Mouse (Mus musculus) frontal cortex, postnatal 10 days (tissue): ENCODE results near the gene Rln3.

ENCODE experiments used
- DNase-seq, 2 experiments: peaks; one replicate each; pipeline ENCODE4 v3.0.0; 2022; ENCODE audit warnings: low spot score in 2 of 2, mixed read lengths in 1 of 2

The Rln3 gene

GRCm38 (mm10) chr8:84044900-84045299, at the start of gene Rln3:
Rln3 (minus strand) TSS chr8:84045000.
- DNase-seq = no peak

- no peak for DNase-seq
These were observed 45.8 kb upstream of the Rln3 start for GRCm38 (mm10) chr8:84090585-84090984.

- DNase-seq = no peak
These were observed 44.5 kb upstream of the Rln3 start for GRCm38 (mm10) chr8:84089277-84089676.

- DNase-seq = no peak
These were observed 43.0 kb upstream of the Rln3 start for GRCm38 (mm10) chr8:84087821-84088220.

GRCm38 (mm10) chr8:84087156-84087555, 42.4 kb upstream of the Rln3 start:
- DNase-seq = no peak

- DNase-seq = no peak
These were observed 39.7 kb upstream of the Rln3 start for GRCm38 (mm10) chr8:84084341-84085115.

- DNase-seq = no peak
These were observed 39.0 kb upstream of the Rln3 start for GRCm38 (mm10) chr8:84083829-84084241.

GRCm38 (mm10) chr8:84079206-84079605, 34.4 kb upstream of the Rln3 start:
- no peak for DNase-seq

GRCm38 (mm10) chr8:84076849-84077248, 32.0 kb upstream of the Rln3 start:
- DNase-seq = no peak

GRCm38 (mm10) chr8:84076412-84076811, 31.6 kb upstream of the Rln3 start:
- DNase-seq = no peak

GRCm38 (mm10) chr8:84073230-84073976, 28.6 kb upstream of the Rln3 start:
- DNase-seq = no peak

GRCm38 (mm10) chr8:84072321-84072720, 27.5 kb upstream of the Rln3 start:
- no peak for DNase-seq

- DNase-seq = no peak
These were observed 27.1 kb upstream of the Rln3 start for GRCm38 (mm10) chr8:84071921-84072320.

GRCm38 (mm10) chr8:84070667-84071066, 25.9 kb upstream of the Rln3 start:
- DNase-seq = no peak

GRCm38 (mm10) chr8:84070241-84070640, 25.4 kb upstream of the Rln3 start:
- no peak for DNase-seq

- DNase-seq = no peak
These were observed 24.9 kb upstream of the Rln3 start for GRCm38 (mm10) chr8:84069750-84070149.

- DNase-seq = no peak
These were observed 24.4 kb upstream of the Rln3 start for GRCm38 (mm10) chr8:84069169-84069568.

GRCm38 (mm10) chr8:84068316-84069035, 23.7 kb upstream of the Rln3 start:
- no peak for DNase-seq

GRCm38 (mm10) chr8:84067911-84068310, 23.1 kb upstream of the Rln3 start:
- no peak for DNase-seq

GRCm38 (mm10) chr8:84067047-84067573, 22.3 kb upstream of the Rln3 start:
- peak; percentile 90 to 95 for DNase-seq

- DNase-seq = peak; percentile 99 to 100
These were observed 21.6 kb upstream of the Rln3 start, which contains the start of gene Rfx1 for GRCm38 (mm10) chr8:84066291-84066930. Rfx1 (plus strand) TSS chr8:84066834.
